In the genomic region with DNA sequence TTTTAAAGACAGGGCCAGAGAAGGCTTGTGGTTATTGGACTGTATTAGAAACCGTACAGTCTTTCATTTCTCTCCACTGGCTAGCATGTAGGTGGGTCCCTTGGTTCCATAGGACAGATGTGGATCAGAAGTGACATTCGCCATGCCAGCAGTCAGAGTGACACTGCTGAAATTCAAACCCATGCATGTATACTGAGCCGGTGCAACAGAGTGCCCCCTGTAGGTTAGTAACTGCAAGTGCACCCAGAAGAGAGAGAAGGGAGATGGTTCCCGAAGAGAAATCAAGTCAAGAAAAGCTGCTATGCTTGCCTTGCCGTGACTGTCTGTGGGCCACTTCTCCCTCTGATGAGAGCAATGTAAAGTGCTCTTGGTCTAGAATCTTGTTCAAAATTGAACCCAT, we compare ENCODE assay signal across 20 mouse cellular contexts.
DNase-seq lines count a peak whose midpoint lies in the region; ATAC-seq and TF ChIP-seq lines count a peak whose summit lies in the region.
"Had no signal": no experiment of that assay in that cellular context is flagged by ENCODE, and none has a peak within 500 bp of the region (broad histone marks: within the 10 kb centered on the region; RNA-seq: fewer than 3 reads in every experiment).

No protein-coding gene starts in this region.

- no peak; the same call in none of the 2 replicates for TF ChIP-seq RAD21 in CH12.LX (IDR thresholded peaks at IDR 0.05; ENCODE audit: low read depth, low read length)

- H3K4me2 ChIP-seq in liver, embryonic 13.5 days = no peak overlapping the region
- no peak overlapping the region for H3K4me2 ChIP-seq in liver, embryonic 12.5 days
- H3K4me2 ChIP-seq in CH12.LX (ENCODE audit: insufficient read depth, low read depth, poor library complexity, severe bottlenecking) = no peak overlapping the region
- H3K4me2 ChIP-seq: embryonic facial prominence, embryonic 12.5 days; heart, embryonic 13.5 days; limb, embryonic 13.5 days had no signal

- POLR2A ChIA-PET in Patski (lab: Charles Lee) = interaction anchor here (0.7 kb wide), 1 partner anchor 20 kb away, joined by 4 read pairs; no protein-coding TSS in a partner anchor

- H3K4me3 ChIP-seq in gastrocnemius, adult 2 months = no peak overlapping the region
- no peak overlapping the region for H3K4me3 ChIP-seq in liver, embryonic 13.5 days (replicated peaks)
- no peak overlapping the region for H3K4me3 ChIP-seq in liver, embryonic 12.5 days
- no peak overlapping the region for H3K4me3 ChIP-seq in CH12.LX (replicated peaks in 1 of 3; ENCODE audit: low read depth in 2 of 3, low read length in 2 of 3, poor library complexity in 1 of 3)
- H3K4me3 ChIP-seq: embryonic facial prominence, embryonic 12.5 days; heart, embryonic 13.5 days; hindbrain, embryonic 10.5 days; limb, embryonic 13.5 days; midbrain, embryonic 10.5 days had no signal

- in situ Hi-C loops in CH12.LX (cut with MboI; ENCODE audit: low pct_ligation_motif_present, low pct_unique_long_range_greater_than_20kb, low sequenced_read_pairs) (no loop called here), Patski (cut with MboI; ENCODE audit: low pct_unique_long_range_greater_than_20kb) (no loop called here)

- dilution Hi-C loops in CH12.LX (cut with MboI; ENCODE audit: extremely low pct_ligation_motif_present, extremely low pct_unique_long_range_greater_than_20kb, low sequenced_read_pairs) = no loop called here

- 58% methylated on average over 5 of the region's 5 CpGs for WGBS in liver, embryonic 13.5 days (ENCODE audit: insufficient replicate concordance)
- WGBS in liver, embryonic 12.5 days (ENCODE audit: insufficient replicate concordance) = 65% methylated on average over 5 of the region's 5 CpGs

- no peaks in the 10 kb centered on the region for H3K4me1 ChIP-seq in liver, embryonic 13.5 days (replicated peaks)
- H3K4me1 ChIP-seq in liver, embryonic 12.5 days = peaks cover 5% of the 10 kb centered on the region; the same call in 1 of the 2 replicates
- H3K4me1 ChIP-seq in CH12.LX (ENCODE audit: control insufficient read depth in 1 of 2, insufficient read depth in 2 of 2) = peaks cover 0 to 13% of the 10 kb centered on the region in 2 experiments; a peak in 1 of 4 replicates
- H3K4me1 ChIP-seq: embryonic facial prominence, embryonic 12.5 days; hindbrain, embryonic 10.5 days; midbrain, embryonic 10.5 days had no signal

- H3K36me3 ChIP-seq in liver, embryonic 13.5 days = no peaks in the 10 kb centered on the region
- H3K36me3 ChIP-seq in liver, embryonic 12.5 days = no peaks in the 10 kb centered on the region
- H3K36me3 ChIP-seq in CH12.LX (replicated peaks in 1 of 2; ENCODE audit: control insufficient read depth in 1 of 2, insufficient read depth in 1 of 2, low read length in 1 of 2) = no peaks in the 10 kb centered on the region
- H3K36me3 ChIP-seq: embryonic facial prominence, embryonic 12.5 days; heart, embryonic 13.5 days; hindbrain, embryonic 10.5 days; limb, embryonic 13.5 days; midbrain, embryonic 10.5 days had no signal

- intact Hi-C loops in gastrocnemius, adult 2 months (cut with DNase I) = no loop called here
- intact Hi-C loops in gastrocnemius, postnatal 14 days (cut with DNase I; ENCODE audit: low total_unique reads) = no loop called here

- TF ChIP-seq POLR2A in CH12.LX (IDR thresholded peaks at IDR 0.05; ENCODE audit: low read depth, low read length) = no peak

- no peaks in the 10 kb centered on the region for H3K79me2 ChIP-seq in CH12.LX (replicated peaks; ENCODE audit: control insufficient read depth, extremely low read depth, insufficient read depth, poor library complexity, severe bottlenecking)

- H3K9me3 ChIP-seq in liver, embryonic 13.5 days (replicated peaks) = no peaks in the 10 kb centered on the region
- H3K9me3 ChIP-seq in liver, embryonic 12.5 days (replicated peaks) = no peaks in the 10 kb centered on the region
- H3K9me3 ChIP-seq in CH12.LX (replicated peaks; ENCODE audit: low read length) = no peaks in the 10 kb centered on the region
- H3K9me3 ChIP-seq: embryonic facial prominence, embryonic 12.5 days; heart, embryonic 13.5 days; hindbrain, embryonic 10.5 days; limb, embryonic 13.5 days; midbrain, embryonic 10.5 days had no signal

- H3K9ac ChIP-seq in liver, embryonic 13.5 days = no peak overlapping the region
- H3K9ac ChIP-seq in liver, embryonic 12.5 days = no peak overlapping the region
- H3K9ac ChIP-seq in CH12.LX (ENCODE audit: insufficient read depth, low read depth) = no peak overlapping the region
- H3K9ac ChIP-seq: embryonic facial prominence, embryonic 12.5 days; heart, embryonic 13.5 days; limb, embryonic 13.5 days had no signal

- ATAC-seq in liver, embryonic 13.5 days (ENCODE audit: low read depth) = no peak
- no peak for ATAC-seq in liver, embryonic 12.5 days
- ATAC-seq in Patski = no peak
- ATAC-seq in inflammation-experienced regulatory T-cells, adult 6 months = no peak

- no peak for DNase-seq in gastrocnemius, adult 2 months
- DNase-seq in gastrocnemius, postnatal 14 days = no peak
- peak; percentile 9 for DNase-seq in liver, embryonic 13.5 days
- DNase-seq in CH12.LX (ENCODE audit: extremely low read depth) = no peak
- DNase-seq in Patski (ENCODE audit: low read depth, low spot score) = no peak
- no peak for DNase-seq in spleen, adult 18-20 months
- DNase-seq: B cell, adult 2 months; cerebellum, adult 11 months; kidney, adult 18-20 months; kidney, postnatal 4 days; layer of hippocampus, postnatal 36 days; lung, postnatal 10 days; thymus, adult 2 months had no signal

- TF ChIP-seq EP300 in CH12.LX (IDR thresholded peaks at IDR 0.05; ENCODE audit: low read length) = no peak

- no peaks in the 10 kb centered on the region for H3K27me3 ChIP-seq in liver, embryonic 13.5 days
- H3K27me3 ChIP-seq in liver, embryonic 12.5 days (replicated peaks) = no peaks in the 10 kb centered on the region
- H3K27me3 ChIP-seq in CH12.LX (replicated peaks) (no peaks in the 10 kb centered on the region), Patski (no peaks in the 10 kb centered on the region)
- H3K27me3 ChIP-seq: embryonic facial prominence, embryonic 12.5 days; heart, embryonic 13.5 days had no signal

- CTCF ChIA-PET in Patski (lab: Charles Lee) = interaction anchor here (1.6 kb wide), 1 partner anchor 9 kb away, joined by 3 read pairs; no protein-coding TSS in a partner anchor

- TF ChIP-seq CTCF in gastrocnemius, adult 2 months (IDR thresholded peaks at IDR 0.05) = peak; percentile 31; the same call in 1 of the 2 replicates
- TF ChIP-seq CTCF in CH12.LX (conservative IDR thresholded peaks at IDR 0.05 in 1 of 2, IDR thresholded peaks at IDR 0.05 in 1 of 2; ENCODE audit: low read depth in 2 of 2, low read length in 2 of 2) (peak; percentile 35 to 51; a peak in 3 of 4 replicates), Patski (IDR thresholded peaks at IDR 0.05) (peak; percentile 37)

- no peak overlapping the region for H3K27ac ChIP-seq in gastrocnemius, adult 2 months
- no peak overlapping the region for H3K27ac ChIP-seq in liver, embryonic 13.5 days
- H3K27ac ChIP-seq in liver, embryonic 12.5 days = no peak overlapping the region
- no peak overlapping the region for H3K27ac ChIP-seq in CH12.LX (ENCODE audit: insufficient read depth, low read depth)
- H3K27ac ChIP-seq: embryonic facial prominence, embryonic 12.5 days; heart, embryonic 13.5 days; hindbrain, embryonic 10.5 days; limb, embryonic 13.5 days; midbrain, embryonic 10.5 days had no signal

TF ChIP-seq in CH12.LX, 34 proteins besides CTCF, POLR2A, EP300 and RAD21:
- no peak for TF ChIP-seq SIN3A (IDR thresholded peaks at IDR 0.05; ENCODE audit: low read length)
- TF ChIP-seq IRF4 (IDR thresholded peaks at IDR 0.05; ENCODE audit: low read depth, low read length) = no peak
- TF ChIP-seq E2F4 (IDR thresholded peaks at IDR 0.05; ENCODE audit: insufficient replicate concordance, low read depth, low read length) = no peak
- no peak for TF ChIP-seq MEF2A (IDR thresholded peaks at IDR 0.05; ENCODE audit: borderline replicate concordance, low read depth, low read length)
- TF ChIP-seq BHLHE40 (IDR thresholded peaks at IDR 0.05; ENCODE audit: low read depth, low read length) = no peak
- TF ChIP-seq TBP (conservative IDR thresholded peaks at IDR 0.05; ENCODE audit: low read depth, low read length) = no peak
- no peak for TF ChIP-seq TCF12 (IDR thresholded peaks at IDR 0.05; ENCODE audit: low read depth, low read length)
